Mouse (Mus musculus) kidney, postnatal 0 days (tissue): ENCODE results near the gene Clec4g. TPM values are rescaled to one million over a fixed set of nuclear protein-coding genes. Genes with fewer than 3 reads are reported as not detected.

ENCODE experiments used
- ATAC-seq: fragments of 200-750 bp; cut with Nextera tagmentation; replicated peaks from 2 replicates; pipeline ENCODE4 v1.8.0; 2017; ENCODE audit warnings: low read depth, moderate number of reproducible peaks, moderate TSS enrichment, moderate library complexity; ENCODE audit not compliant: low FRiP score
- DNase-seq: peaks from one replicate; pipeline ENCODE4 v3.0.0-alpha.2; 2016; ENCODE audit warnings: low spot score
- H3K27ac ChIP-seq: fragments of 300-500 bp; sonication (generic); 2 replicates; pipeline ENCODE4 v1.5.1; 2014; ENCODE audit warnings: mild to moderate bottlenecking
- H3K27me3 ChIP-seq: fragments of 300-500 bp; sonication (generic); 2 replicates; pipeline ENCODE4 v1.6.1; 2014; ENCODE audit warnings: low read length, mixed read lengths; ENCODE audit not compliant: insufficient read depth
- H3K36me3 ChIP-seq: fragments of 300-500 bp; sonication (generic); 2 replicates; pipeline ENCODE4 v1.6.1; 2014; ENCODE audit warnings: low read length, mixed read lengths; ENCODE audit not compliant: insufficient read depth
- H3K4me1 ChIP-seq: fragments of 300-500 bp; sonication (generic); replicated peaks from 2 replicates; pipeline ENCODE4 v1.6.1; 2014; ENCODE audit warnings: antibody characterized with exemption, low read length, mixed read lengths; ENCODE audit not compliant: insufficient read depth
- H3K4me2 ChIP-seq: fragments of 300-500 bp; sonication (generic); 2 replicates; pipeline ENCODE4 v1.6.1; 2014; ENCODE audit warnings: mild to moderate bottlenecking, low read length, moderate library complexity, mixed read lengths
- H3K4me3 ChIP-seq: fragments of 300-500 bp; sonication (generic); replicated peaks from 2 replicates; pipeline ENCODE4 v1.5.1; 2014; ENCODE audit warnings: low read depth, low read length
- H3K9ac ChIP-seq: fragments of 300-500 bp; sonication (generic); 2 replicates; pipeline ENCODE4 v1.6.1; 2014; ENCODE audit warnings: low read depth, low read length
- H3K9me3 ChIP-seq: fragments of 300-500 bp; sonication (generic); replicated peaks from 2 replicates; pipeline ENCODE4 v1.6.1; 2016; ENCODE audit warnings: low read length, inconsistent platforms, mixed read lengths
- CTCF ChIP-seq: IDR thresholded peaks from 2 replicates; pipeline ENCODE4 v1.5.1; 2016; ENCODE audit warnings: antibody characterized with exemption, low read depth, mild to moderate bottlenecking, moderate library complexity
- WGBS: fragments of 180-500 bp; shearing (Covaris S2); extraction: QIAGEN DNeasy Blood & Tissue Kit; methylation state at CpG from one replicate; pipeline ENCODE4 v1.1.7; 2014; 5-methylcytosine and 5-hydroxymethylcytosine counted together
- polyA plus RNA-seq: library from polyadenylated mRNA; unstranded; fragments of >200 nt; fragmentation: Nextera tagmentation; extraction: Ambion mirVana; gene quantifications from 2 replicates; pipeline ENCODE4 v1.2.1, GENCODE M21; 2015

Gene Clec4g
- polyA plus RNA-seq, 1 experiment from 2014 or later: 0.34 TPM

DNA sequence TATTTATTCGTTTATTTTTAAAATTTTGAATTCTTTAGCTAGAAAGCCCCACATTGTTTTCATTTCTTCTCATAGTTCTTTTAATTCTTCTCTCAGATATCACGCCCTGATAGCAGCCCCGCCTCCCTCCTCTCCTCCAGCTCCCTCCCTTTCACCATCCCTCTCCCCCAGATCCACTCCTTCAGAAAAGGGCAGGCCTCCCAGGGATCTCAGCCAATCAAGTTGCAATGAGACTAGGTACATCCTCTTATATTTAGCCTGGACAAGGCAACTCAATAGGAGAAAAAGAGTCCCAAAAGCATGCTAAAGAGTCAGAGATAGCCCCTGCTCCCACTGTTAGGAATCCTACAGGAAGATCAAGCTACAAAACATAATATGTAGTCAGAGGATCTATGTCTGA is 45.8 kb downstream of the Clec4g start:
- Histone ChIP-seq H3K27me3 (no peaks in the 10 kb centered on the region), H3K4me3 (no peak overlapping the region), H3K27ac (no peak overlapping the region), H3K36me3 (peaks cover 10% of the 10 kb centered on the region), H3K4me1 (peaks cover 10% of the 10 kb centered on the region; the same call in 1 of the 2 replicates), H3K9me3 (no peaks in the 10 kb centered on the region), H3K9ac (no peak overlapping the region), H3K4me2 (no peak overlapping the region)
- TF ChIP-seq CTCF: no peak
- ATAC-seq: no peak
- 42% methylated on average over 3 of the region's 3 CpGs for WGBS
- DNase-seq: no peak

DNA sequence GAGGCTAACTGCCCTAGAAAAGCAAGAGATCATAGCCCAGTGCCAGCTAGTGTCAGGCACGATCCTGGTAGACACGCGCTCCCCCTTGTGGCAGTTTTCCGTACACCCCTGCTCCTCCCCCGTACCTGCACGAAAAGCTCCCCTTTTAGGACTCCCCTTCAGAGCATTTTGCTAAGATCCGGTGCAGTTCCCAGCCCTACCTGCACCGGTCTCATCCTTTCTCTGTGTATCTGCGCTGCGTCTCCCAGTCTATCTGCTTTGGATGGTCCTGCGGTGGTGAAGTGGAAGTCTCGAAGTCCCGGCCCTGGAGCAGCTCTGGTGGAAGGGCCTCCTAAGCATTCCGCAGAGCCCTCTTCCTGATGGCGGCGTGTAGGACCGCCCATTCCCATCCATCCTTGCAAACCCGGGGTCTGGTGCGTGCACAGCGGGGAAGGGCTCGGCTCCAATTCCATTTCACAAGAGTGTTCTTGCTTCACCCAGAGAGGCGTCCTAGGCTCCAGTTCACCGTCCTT is 48.4 kb downstream of the Clec4g start, which contains the start of gene Fcor:
Gene Fcor, minus strand, starts transcription at position 383 of the 512 bp plus-strand sequence.
- Histone ChIP-seq H3K4me3 (peak within 1 kb of the TSS; percentile 44), H3K27ac (peak within 1 kb of the TSS; percentile 54; the same call in 1 of the 2 replicates)

DNA sequence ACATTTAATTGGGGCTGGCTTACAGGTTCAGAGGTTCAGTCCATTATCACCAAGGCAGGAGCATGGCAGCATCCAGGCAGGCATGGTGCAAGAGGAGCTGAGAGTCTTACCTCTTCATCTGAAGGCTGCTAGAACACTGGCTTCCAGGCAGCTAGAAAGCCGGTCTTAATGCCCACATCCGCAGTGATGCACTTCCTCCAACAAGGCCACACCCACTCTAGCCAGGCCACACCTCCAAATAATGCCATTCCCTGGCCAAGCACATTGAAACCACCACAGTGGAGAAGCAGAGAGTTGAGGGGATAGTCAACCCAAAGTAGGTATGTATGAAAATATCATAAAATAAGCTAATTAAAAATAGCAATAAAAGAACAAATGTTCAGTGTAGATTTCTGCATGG is 50.1 kb downstream of the Clec4g start:
- Histone ChIP-seq H3K9ac (no peak overlapping the region), H3K4me2 (no peak overlapping the region), H3K27me3 (no peaks in the 10 kb centered on the region), H3K36me3 (no peaks in the 10 kb centered on the region), H3K9me3 (no peaks in the 10 kb centered on the region), H3K4me1 (no peaks in the 10 kb centered on the region), H3K4me3 (no peak overlapping the region), H3K27ac (no peak overlapping the region)
- no peak for TF ChIP-seq CTCF
- 80% methylated on average over 2 of the region's 2 CpGs for WGBS
- DNase-seq (no peak), ATAC-seq (no peak)

More for the DNA sequence above, 48.4 kb downstream of the Clec4g start, which contains the start of gene Fcor:
- Histone ChIP-seq H3K27me3 (no peaks in the 10 kb centered on the region), H3K4me2 (peak within 1 kb of the TSS; percentile 75), H3K4me1 (no peaks in the 10 kb centered on the region), H3K36me3 (no peaks in the 10 kb centered on the region), H3K9me3 (no peaks in the 10 kb centered on the region), H3K9ac (peak within 1 kb of the TSS; percentile 58)
- peak; percentile 73 for ATAC-seq
- TF ChIP-seq CTCF: peak; percentile 86
- DNase-seq: peak; percentile 90
- WGBS: 2% methylated on average over 23 of the region's 23 CpGs

DNA sequence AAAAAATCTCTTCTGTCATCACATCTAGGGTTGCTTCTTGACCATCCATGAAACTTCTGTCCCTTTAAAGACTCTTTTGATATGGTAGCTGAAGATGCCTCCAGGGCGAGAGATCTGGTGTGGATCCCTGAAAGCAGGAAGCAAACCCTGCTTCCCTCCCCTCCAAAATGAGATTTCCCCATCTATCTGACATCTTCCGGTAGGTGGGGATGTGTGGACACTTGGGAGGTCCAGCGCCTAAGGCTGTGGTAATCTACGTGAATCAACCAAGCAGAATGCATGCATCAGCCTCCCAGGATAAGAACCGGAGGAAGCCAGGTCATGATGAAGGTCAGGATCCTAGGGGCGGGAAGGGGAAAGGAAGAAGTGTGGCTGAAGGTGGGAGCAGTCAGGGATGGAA is 54.9 kb downstream of the Clec4g start, which contains the start of gene Mcemp1:
Gene Mcemp1, plus strand, starts transcription at position 248 of the 400 bp plus-strand sequence.
- H3K4me2 ChIP-seq: no peak within 1 kb of the TSS
- H3K9me3 ChIP-seq: no peaks in the 10 kb centered on the region
- DNase-seq: no peak
- no peak within 1 kb of the TSS for H3K4me3 ChIP-seq
- ATAC-seq: no peak
- no peaks in the 10 kb centered on the region for H3K4me1 ChIP-seq
- TF ChIP-seq CTCF: no peak
- no peak within 1 kb of the TSS for H3K27ac ChIP-seq
- H3K9ac ChIP-seq: no peak within 1 kb of the TSS
- no peaks in the 10 kb centered on the region for H3K36me3 ChIP-seq
- no peaks in the 10 kb centered on the region for H3K27me3 ChIP-seq
- 61% methylated on average over 6 of the region's 6 CpGs for WGBS

DNA sequence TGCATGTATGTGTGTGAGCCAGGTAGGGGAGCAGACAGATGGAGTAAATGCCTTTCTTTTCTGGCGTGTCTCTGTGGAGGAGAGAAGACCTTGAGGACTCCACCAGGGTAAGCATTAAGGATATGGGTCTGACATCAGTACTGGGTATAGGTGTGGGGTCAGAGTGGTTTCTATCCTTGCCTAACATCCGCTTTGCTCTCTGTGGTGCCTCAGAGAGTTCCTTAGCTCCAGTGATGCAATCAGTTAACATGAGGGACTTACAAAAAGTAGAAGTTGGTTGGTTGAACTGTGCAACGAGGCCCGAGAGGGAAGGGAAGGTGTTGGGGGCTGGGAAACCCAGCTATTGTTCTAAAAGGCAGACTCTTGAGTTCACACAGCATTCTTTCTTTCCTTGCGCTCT is 56.0 kb downstream of the Clec4g start:
- ATAC-seq: no peak
- H3K4me1 ChIP-seq: no peaks in the 10 kb centered on the region
- H3K4me2 ChIP-seq: no peak overlapping the region
- H3K36me3 ChIP-seq: no peaks in the 10 kb centered on the region
- DNase-seq: no peak
- H3K27ac ChIP-seq: no peak overlapping the region
- WGBS: 64% methylated on average over 5 of the region's 5 CpGs
- no peak for TF ChIP-seq CTCF
- H3K4me3 ChIP-seq: no peak overlapping the region
- no peak overlapping the region for H3K9ac ChIP-seq
- H3K9me3 ChIP-seq: no peaks in the 10 kb centered on the region
- no peaks in the 10 kb centered on the region for H3K27me3 ChIP-seq

DNA sequence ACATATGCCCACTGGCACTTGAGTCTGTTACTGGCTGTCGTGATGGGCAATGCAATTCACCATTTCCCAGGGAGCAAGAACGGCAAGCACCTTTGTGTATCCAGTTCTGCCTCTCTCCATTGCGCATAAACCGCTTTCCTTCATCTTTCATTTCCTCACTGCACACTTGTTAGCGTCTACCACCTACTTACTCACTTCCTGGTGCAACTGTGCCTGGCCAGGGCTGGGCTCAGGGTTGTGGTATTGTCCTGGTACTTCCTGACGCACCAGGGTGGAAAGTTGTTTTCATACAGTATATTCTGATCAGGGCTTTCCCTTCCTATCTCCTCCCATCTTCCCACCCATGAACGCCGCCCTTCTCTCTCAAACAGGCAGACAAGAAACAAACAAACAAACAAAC is 59.6 kb downstream of the Clec4g start:
- Histone ChIP-seq H3K4me3 (no peak overlapping the region), H3K27ac (no peak overlapping the region), H3K4me1 (no peaks in the 10 kb centered on the region), H3K36me3 (no peaks in the 10 kb centered on the region), H3K27me3 (no peaks in the 10 kb centered on the region), H3K9me3 (no peaks in the 10 kb centered on the region), H3K4me2 (no peak overlapping the region), H3K9ac (no peak overlapping the region)
- WGBS: 75% methylated on average over 8 of the region's 8 CpGs
- ATAC-seq: no peak
- DNase-seq: no peak
- no peak for TF ChIP-seq CTCF

Other genes starting within 250 kb of the Clec4g start
- gene Tex45, start 249.8 kb downstream of the Clec4g start, polyA plus RNA-seq: 0.16 TPM in 1 of 2 replicates, not detected in the other
- gene Zfp358, start 227.5 kb downstream of the Clec4g start, polyA plus RNA-seq: 42.1 and 45.0 TPM in 2 replicates
- 46.9 and 54.6 TPM in 2 replicates for gene Mcoln1, start 220.2 kb downstream of the Clec4g start, polyA plus RNA-seq
- gene Pnpla6, start 205.3 kb downstream of the Clec4g start, polyA plus RNA-seq: 24.3 and 26.4 TPM in 2 replicates
- 4.4 and 5.2 TPM in 2 replicates for gene C330021F23Rik, start 152.7 kb downstream of the Clec4g start, polyA plus RNA-seq
- 9.7 and 11.6 TPM in 2 replicates for gene Camsap3, start 133.4 kb downstream of the Clec4g start, polyA plus RNA-seq
- gene Xab2, start 99.3 kb downstream of the Clec4g start, polyA plus RNA-seq: 44.4 and 48.4 TPM in 2 replicates
- 132 and 151 TPM in 2 replicates for gene Pet100, start 99.1 kb downstream of the Clec4g start, polyA plus RNA-seq
- 0.42 TPM in 1 of 2 replicates, not detected in the other for gene Pcp2, start 95.1 kb downstream of the Clec4g start, polyA plus RNA-seq
- 88.6 and 93.3 TPM in 2 replicates for gene Stxbp2, start 89.7 kb downstream of the Clec4g start, polyA plus RNA-seq
- gene Retn, start 64.9 kb downstream of the Clec4g start, polyA plus RNA-seq: 0.27 and 0.58 TPM in 2 replicates
- gene Mcemp1, start 54.9 kb downstream of the Clec4g start, polyA plus RNA-seq: 0.47 and 0.54 TPM in 2 replicates
- 8.3 and 8.9 TPM in 2 replicates for gene Fcor, start 48.3 kb downstream of the Clec4g start, polyA plus RNA-seq
- gene Trappc5, start 44.4 kb downstream of the Clec4g start, polyA plus RNA-seq: 32.1 and 32.9 TPM in 2 replicates
- gene Fcer2a, start 26.5 kb downstream of the Clec4g start, polyA plus RNA-seq: 0.08 TPM in 1 of 2 replicates, not detected in the other
- gene Cd209a, start 28.3 kb upstream of the Clec4g start, polyA plus RNA-seq: 0.08 and 0.10 TPM in 2 replicates
- not detected in 2 replicates for gene Cd209e, start 133.7 kb upstream of the Clec4g start, polyA plus RNA-seq
- not detected in 2 replicates for gene Cd209d, start 157.9 kb upstream of the Clec4g start, polyA plus RNA-seq
- gene Cd209b, start 206.2 kb upstream of the Clec4g start, polyA plus RNA-seq: not detected in 2 replicates
- 0.23 and 0.24 TPM in 2 replicates for gene Cd209c, start 234.1 kb upstream of the Clec4g start, polyA plus RNA-seq